Mouse (Mus musculus) liver, embryonic 14.5 days (tissue): ENCODE data around the gene Pcdh18. TPM values are rescaled to one million over a fixed set of nuclear protein-coding genes. Genes with fewer than 3 reads are reported as not detected.

ENCODE experiments used
- ATAC-seq: fragments of 200-750 bp; cut with Nextera tagmentation; 2 replicates; pipeline ENCODE4 v1.8.0; 2017; ENCODE audit warnings: moderate number of reproducible peaks, mild to moderate bottlenecking, moderate library complexity; ENCODE audit not compliant: insufficient read depth
- DNase-seq, 3 experiments: peaks; one replicate each; pipeline ENCODE4 v3.0.0-alpha.2; 2012 to 2013; ENCODE audit warnings: low read depth in 3 of 3, low spot score in 3 of 3
- H3K27ac ChIP-seq: fragments of 300-500 bp; sonication (generic); 2 replicates; pipeline ENCODE4 v1.5.1; 2014; ENCODE audit warnings: moderate library complexity, mild to moderate bottlenecking, control low read depth, inconsistent platforms
- H3K27me3 ChIP-seq: fragments of 300-500 bp; sonication (generic); 2 replicates; pipeline ENCODE4 v1.6.1; 2014; ENCODE audit warnings: mild to moderate bottlenecking, low read length, moderate library complexity; ENCODE audit not compliant: control insufficient read depth, insufficient read depth
- H3K36me3 ChIP-seq: fragments of 300-500 bp; sonication (generic); replicated peaks from 2 replicates; pipeline ENCODE4 v1.6.1; 2014; ENCODE audit warnings: low read depth; ENCODE audit not compliant: control insufficient read depth, insufficient read depth
- H3K4me1 ChIP-seq, 2 experiments: fragments of 200-500 bp in 1 of 2; fragments of 300-500 bp in 1 of 2; sonication (generic) in 1 of 2; replicated peaks; 2 replicates each; pipeline ENCODE4 v1.6.1; 2012 to 2014; ENCODE audit warnings: antibody characterized with exemption in 1 of 2, inconsistent platforms in 1 of 2, low read length in 1 of 2; ENCODE audit not compliant: control insufficient read depth in 2 of 2, insufficient read depth in 2 of 2
- H3K4me2 ChIP-seq: fragments of 300-500 bp; sonication (generic); 2 replicates; pipeline ENCODE4 v1.6.1; 2014; ENCODE audit warnings: low read depth, mild to moderate bottlenecking, control low read depth, moderate library complexity
- H3K4me3 ChIP-seq, 2 experiments: fragments of 200-500 bp in 1 of 2; fragments of 300-500 bp in 1 of 2; sonication (generic) in 1 of 2; 2 replicates each; pipeline ENCODE4 v1.5.1; 2012 to 2014; ENCODE audit warnings: low read depth in 2 of 2, low read length in 2 of 2, mild to moderate bottlenecking in 2 of 2, control low read depth in 1 of 2, inconsistent platforms in 1 of 2, moderate library complexity in 1 of 2; ENCODE audit not compliant: insufficient read depth in 1 of 2
- H3K9ac ChIP-seq: fragments of 300-500 bp; sonication (generic); replicated peaks from 2 replicates; pipeline ENCODE4 v1.6.1; 2014; ENCODE audit warnings: mild to moderate bottlenecking, control low read depth, moderate library complexity
- H3K9me3 ChIP-seq: fragments of 300-500 bp; sonication (generic); 2 replicates; pipeline ENCODE4 v1.6.1; 2016; ENCODE audit warnings: low read length, mixed read lengths; ENCODE audit not compliant: control insufficient read depth
- CTCF ChIP-seq: IDR thresholded peaks from 2 replicates; pipeline ENCODE4 v1.5.1; 2016; ENCODE audit warnings: antibody characterized with exemption, low read depth, control low read depth
- EP300 ChIP-seq: IDR thresholded peaks from 2 replicates; pipeline ENCODE4 v1.6.1; 2016; ENCODE audit warnings: antibody characterized with exemption, low read depth
- WGBS: fragments of 180-500 bp; shearing (Covaris S2); extraction: QIAGEN DNeasy Blood & Tissue Kit; methylation state at CpG from one replicate; pipeline ENCODE4 v1.1.7; 2014; ENCODE audit not compliant: insufficient replicate concordance; 5-methylcytosine and 5-hydroxymethylcytosine counted together
- polyA plus RNA-seq, 2 experiments: library from polyadenylated mRNA; depleted of rRNA in 1 of 2; stranded (reverse) in 1 of 2; unstranded in 1 of 2; fragments of >200 nt; fragmentation: Nextera tagmentation in 1 of 2; extraction: Ambion mirVana in 1 of 2; gene quantifications; 2 replicates each; pipeline versions ENCODE4 v1.2.1 to v1.2.3; 2012 to 2014

The Pcdh18 gene
- polyA plus RNA-seq, 2 experiments: 0.99 to 1.2 TPM

DNA sequence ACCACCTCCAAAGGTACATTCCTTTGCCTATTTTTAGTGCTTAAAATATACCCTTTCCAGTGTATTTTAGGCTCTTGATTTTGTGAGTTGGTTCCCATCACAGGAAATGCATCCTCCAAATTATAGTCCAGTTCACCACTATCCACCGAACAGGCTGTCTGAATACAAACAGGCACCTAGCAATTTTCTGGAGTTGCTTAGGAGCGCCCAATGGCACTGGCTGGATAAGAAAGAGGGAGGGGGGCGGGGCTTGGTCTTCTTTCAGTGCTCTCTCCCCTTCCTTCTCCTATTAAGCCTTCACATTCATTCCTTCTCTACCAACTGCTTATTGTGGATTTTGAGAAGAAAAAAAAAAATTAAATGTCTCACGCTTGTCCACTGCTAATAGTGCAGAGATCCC is 4.4 kb downstream of the Pcdh18 start:
- Histone ChIP-seq H3K36me3 (no peaks in the 10 kb centered on the region), H3K4me2 (no peak overlapping the region), H3K9ac (no peak overlapping the region), H3K27me3 (peaks cover 22% of the 10 kb centered on the region), H3K9me3 (no peaks in the 10 kb centered on the region), H3K4me1 (no peaks in the 10 kb centered on the region), H3K4me3 (no peak overlapping the region), H3K27ac (no peak overlapping the region)
- TF ChIP-seq EP300 (no peak), CTCF (no peak)
- 64% methylated on average over 4 of the region's 4 CpGs for WGBS
- DNase-seq: no peak
- ATAC-seq: no peak

DNA sequence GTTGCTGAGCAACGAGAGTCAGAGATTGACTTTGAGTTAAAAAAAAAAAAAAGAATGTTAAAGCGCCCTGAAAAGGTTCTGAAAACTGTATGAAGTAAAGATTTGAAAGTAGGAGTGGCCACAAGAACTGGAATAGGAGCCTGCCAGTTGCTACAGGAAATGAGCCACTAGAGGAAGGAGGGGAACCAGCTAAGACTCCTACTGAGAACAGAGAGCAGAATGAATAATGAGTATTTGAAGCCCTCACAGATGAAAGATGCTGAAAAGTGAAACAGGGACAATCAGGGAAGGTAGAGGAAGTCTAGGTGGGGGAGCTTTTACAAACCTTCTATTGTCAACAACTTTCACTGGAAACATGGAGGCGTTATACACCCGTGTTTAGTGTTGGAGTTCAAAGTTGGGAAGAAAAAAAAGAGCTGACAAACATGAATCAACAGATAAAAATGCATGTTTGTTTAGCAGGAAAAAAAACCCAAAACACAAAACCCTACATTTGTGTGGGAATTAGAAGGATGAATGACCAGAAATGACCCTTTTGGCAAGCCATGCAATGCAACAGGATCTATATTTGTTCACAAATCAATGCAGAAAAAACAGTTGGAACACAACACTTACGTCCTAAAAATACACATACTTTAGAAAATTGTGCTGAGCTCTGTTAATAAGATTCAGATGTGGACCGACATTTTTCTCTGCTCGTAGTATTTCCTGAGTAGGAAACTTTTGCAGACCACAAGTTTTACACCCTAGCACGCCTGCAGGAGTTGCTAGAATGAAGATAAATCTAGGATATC is 7.4 kb downstream of the Pcdh18 start:
- H3K9ac ChIP-seq: no peak overlapping the region
- H3K4me1 ChIP-seq: no peaks in the 10 kb centered on the region
- no peak overlapping the region for H3K4me2 ChIP-seq
- TF ChIP-seq CTCF: no peak
- no peak for TF ChIP-seq EP300
- 42% methylated on average over 8 of the region's 8 CpGs for WGBS
- no peak for ATAC-seq
- no peaks in the 10 kb centered on the region for H3K27me3 ChIP-seq
- DNase-seq: no peak
- H3K36me3 ChIP-seq: no peaks in the 10 kb centered on the region
- no peak overlapping the region for H3K27ac ChIP-seq
- H3K9me3 ChIP-seq: no peaks in the 10 kb centered on the region
- no peak overlapping the region for H3K4me3 ChIP-seq

DNA sequence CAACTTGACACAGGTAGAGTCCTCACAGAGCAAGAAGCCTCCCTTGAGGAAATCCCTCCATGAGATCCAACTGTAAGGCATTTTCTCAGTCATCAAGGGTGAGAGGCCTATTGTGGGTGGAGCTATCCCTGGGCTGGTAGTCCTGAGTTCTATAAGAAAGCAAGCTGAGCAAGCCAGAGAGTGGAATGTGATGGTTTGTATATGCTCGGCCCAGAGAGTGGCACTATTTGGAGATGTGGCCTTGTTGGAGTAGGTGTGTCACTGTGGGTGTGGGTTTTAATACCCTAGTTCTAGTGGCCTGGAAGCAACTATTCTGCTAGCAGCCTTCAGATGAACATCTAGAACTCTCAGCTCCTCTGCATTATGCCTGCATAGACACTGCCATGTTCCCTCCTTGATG is 9.1 kb downstream of the Pcdh18 start:
- Histone ChIP-seq H3K36me3 (no peaks in the 10 kb centered on the region), H3K27me3 (no peaks in the 10 kb centered on the region), H3K4me2 (no peak overlapping the region), H3K27ac (no peak overlapping the region), H3K4me1 (no peaks in the 10 kb centered on the region), H3K9me3 (no peaks in the 10 kb centered on the region), H3K9ac (no peak overlapping the region), H3K4me3 (no peak overlapping the region)
- no peak for ATAC-seq
- no peak for TF ChIP-seq EP300
- TF ChIP-seq CTCF: no peak
- WGBS: 57% methylated on average over 1 of the region's 1 CpGs
- no peak for DNase-seq

DNA sequence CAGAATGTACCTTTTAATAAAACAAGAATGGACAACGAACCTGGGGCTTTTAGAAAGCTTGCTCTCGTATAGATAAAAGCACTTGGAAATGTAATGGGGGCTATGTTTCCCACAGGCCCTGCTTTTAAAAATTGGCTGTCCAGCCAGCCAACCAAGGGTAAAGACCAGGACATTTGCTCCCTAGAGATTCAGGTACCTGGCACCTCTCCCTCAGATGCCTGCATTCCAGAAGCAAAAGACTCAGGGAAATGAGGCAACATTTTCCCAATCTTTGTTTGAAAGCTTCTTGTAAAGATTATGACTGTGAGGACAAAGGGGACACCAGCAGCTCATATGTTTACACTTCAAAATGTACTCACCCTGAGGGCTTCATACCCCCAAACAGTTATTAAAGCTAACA is 18.1 kb downstream of the Pcdh18 start:
- TF ChIP-seq EP300: no peak
- H3K9me3 ChIP-seq: no peaks in the 10 kb centered on the region
- no peak overlapping the region for H3K4me2 ChIP-seq
- no peak overlapping the region for H3K9ac ChIP-seq
- ATAC-seq: no peak
- H3K36me3 ChIP-seq: no peaks in the 10 kb centered on the region
- DNase-seq: no peak
- no peak overlapping the region for H3K27ac ChIP-seq
- no peaks in the 10 kb centered on the region for H3K4me1 ChIP-seq
- H3K4me3 ChIP-seq: no peak overlapping the region
- no peaks in the 10 kb centered on the region for H3K27me3 ChIP-seq
- 56% methylated on average over 2 of the region's 2 CpGs for WGBS

DNA sequence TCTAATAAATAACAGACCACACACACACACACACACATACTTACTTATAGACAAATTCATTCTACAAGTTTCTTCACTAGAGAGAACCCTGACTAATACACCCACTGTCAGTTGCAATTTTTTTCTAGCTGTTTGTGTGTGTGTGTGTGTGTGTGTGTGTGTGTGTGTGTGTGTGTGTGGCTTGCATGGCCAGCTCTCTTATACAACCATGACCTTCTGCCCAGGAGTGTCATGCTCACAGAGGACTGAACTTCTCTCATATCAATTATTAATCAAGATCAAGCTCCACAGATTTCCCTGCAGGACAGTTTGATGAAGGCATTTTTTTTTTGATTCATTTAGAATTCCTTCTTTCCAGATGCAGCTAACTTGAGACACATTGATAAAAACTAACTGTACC is 18.6 kb downstream of the Pcdh18 start:
- no peak overlapping the region for H3K4me3 ChIP-seq
- H3K36me3 ChIP-seq: no peaks in the 10 kb centered on the region
- TF ChIP-seq CTCF (no peak), EP300 (no peak)
- ATAC-seq (no peak), DNase-seq (no peak)
- no peaks in the 10 kb centered on the region for H3K4me1 ChIP-seq
- no peaks in the 10 kb centered on the region for H3K27me3 ChIP-seq
- no peak overlapping the region for H3K9ac ChIP-seq
- H3K9me3 ChIP-seq: no peaks in the 10 kb centered on the region
- H3K27ac ChIP-seq: no peak overlapping the region
- no peak overlapping the region for H3K4me2 ChIP-seq
